Mouse (Mus musculus) c-Kit-positive CD71-positive TER-119-negative erythroid progenitor cells, embryonic 14.5 days (primary cell): ENCODE measurements at regions not wholly inside any gene's neighbourhood (a gene's known extent, or its start where the extent isn't known, plus 50 kb on each side); places are given as distances from the start of the nearest gene placed in this dataset.

Source experiments
- DNase-seq: peaks from one replicate; pipeline ENCODE4 v3.0.0-alpha.2; 2013; ENCODE audit warnings: low read depth

DNA sequence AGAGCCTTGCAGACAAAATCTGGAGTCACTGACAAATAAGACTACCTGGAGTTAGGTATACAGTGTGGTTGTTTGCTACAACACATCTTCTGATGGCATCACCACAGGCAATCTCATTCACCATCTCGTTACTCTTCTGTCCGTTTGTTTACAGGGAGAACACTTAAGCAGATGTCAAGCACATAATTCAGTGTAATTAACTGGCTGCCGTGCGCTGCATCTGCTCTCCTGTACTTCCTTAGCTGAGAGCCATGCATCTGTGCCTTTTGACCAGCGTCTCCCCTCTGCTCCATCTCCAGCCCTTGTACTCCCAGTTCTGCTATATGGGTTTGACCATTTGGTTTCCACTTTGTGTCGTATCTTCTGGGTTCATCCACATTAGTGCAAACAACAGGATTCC is 218.3 kb upstream of the Foxq1 start:
- no peak for DNase-seq

DNA sequence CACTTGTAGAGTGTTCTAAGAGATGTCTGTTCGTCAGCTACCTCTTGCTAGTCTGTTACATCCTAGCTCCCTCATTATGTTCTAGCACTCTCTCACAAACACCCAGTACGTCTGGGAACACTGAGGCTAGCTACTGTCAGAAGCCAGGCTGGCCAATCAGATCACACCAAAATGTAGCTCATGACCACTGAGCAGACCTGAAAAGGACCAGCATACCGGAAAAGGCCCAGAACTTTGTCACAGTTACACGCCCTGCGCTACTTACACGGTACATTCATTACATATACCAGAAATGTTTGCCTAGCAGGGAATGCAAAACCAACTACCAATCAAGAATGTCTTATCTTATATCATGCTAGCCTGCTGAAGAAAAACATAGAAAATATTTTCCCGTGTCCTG is 216.5 kb upstream of the Foxq1 start:
- no peak for DNase-seq

DNA sequence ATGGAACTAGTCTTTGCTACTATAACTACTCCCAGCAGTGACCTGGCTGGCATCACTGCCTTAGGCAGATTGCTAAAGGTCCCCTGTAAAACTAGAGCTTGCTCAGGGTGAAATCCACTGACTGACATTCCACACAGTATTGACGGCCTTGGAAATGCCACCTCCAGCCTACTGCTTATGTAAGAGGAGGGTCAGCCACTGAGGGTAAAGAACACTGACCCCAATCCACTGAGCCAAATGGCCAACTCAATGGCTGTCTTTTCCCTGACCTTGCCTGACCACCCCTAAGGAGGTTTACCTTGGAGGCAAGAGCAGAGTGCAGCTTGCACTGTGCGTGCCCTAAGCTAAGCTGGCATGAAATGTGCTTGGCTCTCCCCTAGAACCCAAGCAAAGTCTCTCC is 216.0 kb upstream of the Foxq1 start:
- DNase-seq, result no peak

DNA sequence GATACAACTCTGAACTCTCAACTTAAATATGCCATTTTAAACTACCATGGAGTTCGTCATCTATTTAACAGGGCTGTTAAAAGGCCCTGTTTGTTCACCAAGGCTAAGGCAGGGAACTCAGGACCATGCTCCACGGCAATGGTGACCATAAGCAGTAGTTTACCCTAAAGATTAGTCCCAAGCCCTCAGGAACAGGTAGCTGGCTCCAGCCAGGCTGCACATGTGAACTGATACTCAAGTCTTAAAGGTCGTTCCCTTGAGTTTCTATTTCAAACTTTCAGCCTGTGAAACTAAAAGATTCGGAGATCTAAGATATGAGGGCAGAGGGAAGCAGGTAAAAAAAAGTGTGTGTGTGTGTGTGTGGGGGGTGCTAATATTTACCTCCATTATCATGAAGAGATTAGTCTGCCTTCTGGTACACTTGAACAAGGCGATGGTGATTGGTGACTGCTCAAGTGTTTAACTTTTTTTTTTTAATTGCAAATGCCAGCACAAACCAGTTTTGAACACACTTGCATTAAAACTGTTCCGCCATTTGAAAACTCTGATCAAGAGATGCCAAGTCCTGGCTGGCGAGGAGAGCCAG is 215.5 kb upstream of the Foxq1 start:
- DNase-seq, result no peak

DNA sequence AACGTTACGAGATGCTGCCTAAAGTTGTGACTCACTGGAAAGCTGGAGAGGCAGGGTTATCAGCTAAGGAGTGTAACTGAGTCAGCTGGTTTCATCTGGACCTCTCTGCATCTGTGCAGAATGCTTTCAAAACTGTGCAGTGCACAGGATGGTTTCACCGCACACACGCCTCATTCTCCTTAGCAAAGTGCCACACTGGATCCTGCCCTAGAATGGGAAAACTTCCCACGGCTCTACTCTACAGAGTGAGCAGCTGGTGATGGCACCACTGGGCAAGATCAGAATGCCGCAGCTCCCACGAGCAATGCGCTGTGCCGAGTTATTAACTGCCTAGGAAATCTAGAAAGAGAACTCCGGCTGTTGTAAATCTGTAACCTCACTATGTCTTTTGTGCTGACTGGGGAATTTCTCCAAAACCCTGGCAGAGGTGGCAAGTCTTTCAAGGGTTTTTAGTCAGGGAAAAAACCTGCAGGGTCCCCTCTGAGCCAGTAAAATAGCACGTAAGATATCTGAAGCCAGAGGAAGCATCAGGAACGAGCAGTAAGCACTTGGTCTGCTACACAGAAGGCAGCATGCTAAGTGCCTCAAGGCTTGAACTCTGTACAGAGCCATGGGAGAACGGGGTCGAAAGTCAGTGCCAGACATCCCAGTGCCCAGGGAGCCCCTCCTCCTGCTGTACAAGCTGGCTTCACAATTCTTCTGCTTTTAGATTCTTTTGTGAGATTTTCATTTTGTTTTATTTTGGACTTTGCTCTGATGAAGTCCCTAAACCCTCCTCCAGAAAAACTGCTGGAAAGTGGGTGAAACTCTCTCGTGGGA is 214.4 kb upstream of the Foxq1 start:
- no peak for DNase-seq

DNA sequence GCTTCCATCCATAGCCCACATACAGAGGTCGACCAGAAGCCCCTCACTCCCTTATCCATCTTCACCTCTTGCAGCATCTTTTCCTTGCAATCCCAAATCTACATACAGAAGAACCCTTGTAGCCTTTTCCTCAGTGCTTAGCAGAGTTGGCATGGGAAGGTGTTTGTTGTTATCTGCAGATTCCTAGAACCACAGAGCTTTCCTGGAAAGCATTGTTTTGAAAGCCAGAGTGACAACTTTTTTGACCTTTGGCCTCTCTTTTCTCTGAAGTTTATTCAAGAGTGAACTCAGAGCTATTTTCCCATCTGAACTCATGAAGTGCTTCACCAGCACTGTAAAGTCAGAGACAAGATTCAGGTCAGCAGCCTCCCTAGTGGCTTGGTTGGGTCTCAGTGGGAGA is 209.7 kb upstream of the Foxq1 start:
- no peak for DNase-seq

DNA sequence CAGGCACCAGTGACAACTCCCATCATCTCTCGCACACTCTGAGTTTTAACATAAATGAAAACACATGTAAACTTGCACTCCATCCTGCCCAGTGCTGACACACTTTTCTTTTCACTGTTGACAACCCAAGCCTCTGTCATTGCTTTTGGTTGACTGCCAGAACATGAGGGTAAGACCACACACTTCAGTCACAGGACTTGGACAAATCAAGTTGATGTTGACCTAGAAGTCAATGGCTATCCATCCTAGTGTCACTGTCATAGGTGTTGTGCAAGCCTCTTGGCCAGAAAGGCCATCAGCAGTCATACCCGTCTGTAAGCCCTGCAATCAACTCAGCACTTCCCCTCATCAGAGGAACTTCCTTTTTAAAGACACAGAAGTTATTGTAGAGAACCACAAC is 208.9 kb upstream of the Foxq1 start:
- DNase-seq, result no peak

DNA sequence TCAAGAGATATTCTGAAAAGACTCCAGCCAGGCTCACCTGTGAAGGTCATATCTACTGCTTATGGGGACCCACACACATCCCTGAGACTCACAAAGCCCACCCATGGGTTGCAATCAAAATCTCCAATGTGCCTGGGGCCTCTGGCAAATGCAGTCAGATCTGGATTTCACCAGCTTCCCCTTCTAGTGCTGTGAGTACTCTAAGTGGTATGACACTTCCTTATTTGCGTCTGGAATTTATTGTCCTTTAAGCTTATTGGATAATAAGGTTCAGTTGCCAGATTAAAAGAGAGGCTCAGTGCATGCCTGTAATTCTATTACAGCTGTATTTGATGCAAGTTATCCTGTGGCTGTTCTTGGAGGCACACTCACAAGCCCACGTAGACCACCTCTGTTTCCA is 206.3 kb upstream of the Foxq1 start:
- no peak for DNase-seq

DNA sequence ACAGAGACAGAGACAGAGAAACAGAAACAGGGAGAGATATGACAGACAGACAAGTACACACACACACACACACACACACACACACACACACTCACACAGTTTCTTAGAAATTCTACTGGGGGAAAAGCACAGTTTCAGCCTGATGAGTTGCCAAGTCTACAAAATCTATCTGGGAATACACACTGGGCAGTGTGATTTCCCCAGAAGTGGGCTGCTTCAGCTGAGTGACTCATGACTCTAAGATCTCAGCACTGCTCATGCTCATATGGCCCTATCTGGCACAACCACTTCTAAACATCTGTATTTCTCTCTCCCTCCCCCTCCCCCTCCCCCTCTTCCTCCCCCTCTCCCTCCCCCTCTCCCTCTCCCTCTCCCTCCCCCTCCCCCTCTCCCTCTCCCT is 204.5 kb upstream of the Foxq1 start:
- no peak for DNase-seq

DNA sequence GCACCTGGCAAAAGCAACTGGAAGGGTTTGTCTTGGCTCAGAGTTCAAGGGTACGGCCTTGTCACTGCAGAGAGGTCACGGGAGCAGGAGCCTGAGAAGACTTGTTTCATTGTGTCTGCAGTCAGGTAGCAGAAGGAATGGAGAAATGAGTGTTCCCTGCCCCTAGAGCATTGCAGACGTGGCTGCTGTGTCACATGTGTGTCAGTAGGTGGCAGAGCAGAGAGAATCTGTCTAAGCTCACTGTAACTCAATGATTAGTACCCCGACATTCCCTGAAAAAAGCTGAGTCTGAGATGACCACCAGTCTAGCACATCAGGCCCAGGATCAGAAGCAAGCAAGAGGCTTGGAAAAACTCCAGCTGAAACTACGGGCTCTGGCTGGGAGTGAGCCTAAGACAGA is 203.1 kb upstream of the Foxq1 start:
- no peak for DNase-seq

DNA sequence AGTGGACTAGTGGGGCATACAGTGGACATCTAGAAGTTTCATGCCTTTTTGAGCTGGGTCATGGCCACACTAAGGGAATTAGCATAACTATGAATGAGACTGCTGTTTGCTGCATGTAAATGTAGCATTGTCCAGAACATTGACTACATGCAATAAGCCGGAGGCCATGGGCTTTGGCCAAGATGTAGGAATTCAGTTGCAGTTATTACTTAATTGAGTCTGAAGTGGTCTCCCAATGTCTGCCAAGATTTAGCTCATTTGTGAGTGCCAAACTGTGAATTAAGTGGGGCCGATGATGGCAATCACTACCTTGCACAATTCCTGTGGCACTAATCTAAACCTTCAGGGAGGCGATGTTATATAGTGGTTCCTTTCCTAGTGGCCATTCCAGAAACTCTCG is 196.6 kb upstream of the Foxq1 start:
- no peak for DNase-seq

DNA sequence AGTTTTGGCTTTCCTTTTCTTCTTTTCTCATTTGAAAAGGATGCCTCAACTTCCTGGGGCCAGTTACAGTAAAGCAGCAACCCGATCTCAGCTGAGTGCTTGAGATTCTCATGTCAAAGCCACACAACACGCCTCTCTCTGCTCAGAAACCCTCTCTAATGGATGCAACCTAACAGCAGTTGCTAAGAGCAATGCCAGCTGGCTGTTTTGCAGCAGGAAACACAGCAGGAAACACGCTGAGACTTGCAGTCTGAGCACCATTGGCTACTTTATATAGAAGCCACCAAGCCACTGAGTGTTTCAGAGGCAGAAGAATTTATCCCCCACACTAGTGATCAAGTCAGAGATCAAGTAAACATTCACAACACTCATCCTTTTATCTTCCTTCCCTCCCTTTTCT is 193.5 kb upstream of the Foxq1 start:
- no peak for DNase-seq

DNA sequence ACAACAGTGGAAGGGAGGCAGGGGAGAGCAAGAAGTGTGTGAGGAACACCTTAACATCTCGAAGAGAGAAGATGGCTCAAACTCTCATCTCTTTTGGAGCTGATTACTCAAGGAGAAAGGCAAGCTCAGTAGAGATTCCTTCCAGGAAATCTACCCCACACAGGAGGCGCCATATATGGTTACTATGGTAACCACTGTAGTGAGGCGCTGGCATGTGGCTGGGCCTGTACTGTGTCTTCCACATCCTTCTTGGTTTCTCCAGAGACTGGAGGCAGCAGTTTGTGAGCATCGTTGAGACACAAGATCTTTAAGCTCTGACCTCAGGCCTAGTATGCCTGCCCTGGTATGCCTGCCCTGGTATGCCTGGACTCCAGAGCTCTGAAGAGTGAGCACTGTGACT is 191.6 kb upstream of the Foxq1 start:
- no peak for DNase-seq

DNA sequence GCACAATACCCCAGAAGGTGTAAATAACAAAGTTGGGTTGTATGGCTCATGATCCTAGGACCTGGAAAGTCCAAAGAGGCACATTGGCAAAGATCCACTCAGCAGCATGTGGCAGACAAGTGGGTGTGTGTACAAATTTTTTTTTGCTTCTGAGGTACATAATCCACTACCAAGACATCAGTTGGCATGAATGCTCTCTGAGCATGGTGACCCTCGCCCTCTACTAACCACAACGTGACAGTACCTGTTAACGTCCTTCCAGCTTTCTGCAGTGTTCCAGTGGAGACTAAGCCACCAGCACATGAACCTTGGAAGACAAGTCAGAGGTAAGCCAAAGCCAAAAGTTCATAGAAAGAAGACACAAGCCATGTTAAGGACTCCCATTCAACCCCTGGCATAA is 188.7 kb upstream of the Foxq1 start:
- no peak for DNase-seq

DNA sequence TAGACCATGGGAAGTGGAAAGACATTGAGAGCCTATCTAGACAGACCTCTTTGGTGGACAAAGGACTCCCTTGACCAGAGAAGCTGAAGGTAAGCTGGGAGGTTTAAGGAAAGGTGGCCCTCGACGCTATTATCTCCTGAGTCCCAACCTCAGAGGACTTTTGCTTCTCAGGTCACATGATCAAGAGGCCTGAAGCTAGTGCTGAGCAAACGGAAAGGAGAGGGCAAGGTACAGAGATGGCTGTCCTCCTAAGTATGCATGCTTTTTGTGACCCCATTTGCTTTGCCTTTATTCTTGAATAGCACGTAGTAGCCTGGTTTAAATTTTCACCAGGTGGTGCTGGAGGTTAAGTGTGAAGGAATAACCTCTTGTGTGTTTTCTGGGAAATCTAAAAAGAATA is 186.8 kb upstream of the Foxq1 start:
- DNase-seq, result no peak

DNA sequence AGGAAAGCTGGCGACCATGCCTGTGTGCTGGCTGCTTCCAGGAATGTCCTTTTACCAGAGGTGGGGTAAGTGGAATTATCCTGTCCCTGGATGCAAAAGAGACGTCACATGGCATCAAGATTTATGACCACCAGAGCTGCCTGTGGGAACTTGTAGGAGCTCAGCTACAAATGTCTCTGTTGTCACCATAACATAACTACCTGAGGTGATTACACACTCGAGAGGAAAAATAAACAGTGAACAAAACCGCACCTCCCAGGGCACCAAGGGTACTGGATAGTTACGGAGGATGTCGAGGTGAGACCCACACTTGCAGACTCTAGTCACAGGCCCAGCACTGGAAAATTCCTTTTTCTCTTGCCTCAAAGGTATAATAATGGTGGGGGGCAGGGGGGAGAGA is 185.1 kb upstream of the Foxq1 start:
- no peak for DNase-seq

DNA sequence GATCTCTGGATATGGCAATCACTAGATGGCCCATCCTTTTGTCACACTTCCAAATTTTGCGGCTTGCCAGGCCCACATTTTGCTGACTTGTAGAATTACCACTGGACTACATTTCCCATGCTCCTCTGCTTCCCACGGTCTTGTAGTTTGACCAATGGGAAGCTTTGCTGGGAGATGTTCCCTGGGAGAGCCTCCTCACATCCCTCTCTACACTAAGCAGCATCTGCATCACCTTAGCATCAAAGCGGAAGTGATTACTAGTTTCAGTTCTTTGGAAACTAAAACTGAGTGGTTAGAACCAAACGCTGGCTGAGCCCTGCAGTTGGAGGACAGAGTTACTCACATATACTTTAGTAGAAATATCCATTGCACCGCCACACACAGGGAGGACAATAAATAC is 181.9 kb upstream of the Foxq1 start:
- DNase-seq, result no peak

DNA sequence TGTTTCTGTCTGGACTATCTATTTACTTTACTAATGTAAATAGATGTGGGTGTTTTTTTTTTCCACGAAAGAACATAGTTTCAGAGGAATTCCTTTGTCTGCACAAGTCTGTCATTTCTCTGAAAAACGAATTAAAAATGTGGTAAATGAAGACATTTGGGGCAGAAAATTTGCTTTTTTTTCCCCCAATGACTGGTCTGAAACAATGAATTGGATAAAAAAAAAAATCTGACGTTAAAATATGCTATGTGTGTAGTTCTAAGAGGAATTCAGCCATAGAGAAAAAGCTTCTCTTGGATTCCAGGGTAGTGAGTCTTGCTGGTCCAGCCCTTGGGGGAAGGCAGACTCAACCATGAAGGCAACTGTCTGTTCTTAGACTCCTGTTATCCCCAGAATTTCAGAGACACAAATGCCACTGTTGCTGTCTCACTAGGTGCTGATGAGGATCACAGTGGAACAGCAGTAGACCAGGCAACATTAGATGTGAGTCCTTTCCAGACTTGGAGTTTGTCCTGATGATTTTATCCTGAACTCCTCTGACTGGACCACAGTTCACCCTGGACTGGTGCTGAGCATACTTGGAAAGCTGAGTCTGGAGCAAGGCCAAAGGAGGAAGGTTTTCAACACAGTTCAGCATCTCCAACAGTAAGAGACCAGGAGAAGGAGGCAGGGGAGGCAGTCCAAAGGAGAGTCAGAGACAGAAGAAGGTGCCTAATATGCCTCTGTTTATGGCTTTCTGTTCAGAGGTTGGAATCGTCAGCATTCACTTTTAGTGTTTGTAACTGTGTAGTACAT is 162.3 kb upstream of the Foxq1 start:
- no peak for DNase-seq

DNA sequence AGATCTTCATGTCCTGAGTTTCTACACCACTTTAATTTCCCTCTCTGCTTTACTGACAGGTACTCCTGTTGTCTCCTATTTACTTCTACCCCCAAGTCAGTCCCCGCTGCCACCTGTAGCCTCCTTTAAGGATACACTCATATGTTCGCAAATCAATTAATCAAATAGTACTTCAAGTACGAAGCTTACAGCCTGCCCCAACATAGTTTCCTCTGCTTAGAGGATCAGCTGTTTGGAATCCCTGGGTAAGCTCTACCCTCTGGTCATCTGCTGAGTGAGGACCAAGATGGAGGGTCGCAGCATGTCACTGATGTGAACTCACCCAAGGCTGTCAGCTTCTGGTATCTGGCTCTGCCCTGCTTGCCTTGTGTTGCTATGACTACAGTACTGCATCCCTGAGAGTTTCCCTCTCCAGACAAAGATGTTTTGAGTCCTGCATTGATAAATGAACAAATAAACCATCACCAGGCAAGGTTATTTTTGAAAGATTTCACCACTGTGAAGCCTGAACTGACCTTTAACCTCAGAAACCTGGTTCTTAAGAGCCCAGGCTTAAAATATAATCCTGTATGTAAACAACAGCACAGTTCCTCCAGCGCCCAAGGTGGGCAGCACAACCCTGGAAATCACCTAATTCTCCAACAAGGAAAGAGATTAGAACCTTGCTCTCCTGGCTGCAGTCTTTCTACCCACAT is 159.6 kb upstream of the Foxq1 start:
- no peak for DNase-seq

DNA sequence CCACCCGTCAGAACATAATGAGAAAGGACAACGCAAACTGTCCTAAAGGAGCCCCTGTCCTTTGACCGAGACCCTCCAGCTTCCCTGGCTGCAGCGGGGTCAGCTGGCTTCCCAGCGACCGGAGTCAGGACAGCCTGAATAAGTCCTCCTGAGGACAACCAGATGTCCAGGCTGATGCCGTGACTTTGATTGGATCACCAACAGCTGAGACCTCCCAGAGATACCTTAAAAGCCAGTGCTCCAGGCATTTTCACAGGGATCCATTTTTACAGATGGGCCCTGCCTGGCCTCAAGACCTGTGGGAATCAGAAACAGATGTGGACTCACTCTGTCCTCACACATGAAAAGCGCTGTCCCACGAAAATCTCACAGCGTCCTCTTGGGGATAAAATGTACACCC is 158.7 kb upstream of the Foxq1 start:
- no peak for DNase-seq

DNA sequence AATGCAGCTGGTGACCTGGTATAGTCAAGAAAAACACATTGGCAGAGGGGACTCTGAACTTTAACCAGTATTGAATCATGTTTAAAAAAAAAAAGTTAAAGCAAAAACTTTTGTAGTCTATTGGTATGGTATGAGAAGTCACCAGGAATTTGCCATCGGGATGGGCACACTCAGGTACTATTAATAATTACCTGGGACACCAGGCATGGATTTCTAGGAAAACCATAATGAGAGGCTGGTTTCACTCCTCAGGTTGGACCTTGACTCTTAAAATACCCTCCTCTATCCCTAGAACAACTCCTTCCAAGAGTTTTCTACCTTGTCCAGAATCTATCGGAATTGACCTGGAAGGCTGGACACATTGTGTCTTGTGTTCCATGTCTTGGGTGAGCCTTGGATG is 155.5 kb upstream of the Foxq1 start:
- no peak for DNase-seq

DNA sequence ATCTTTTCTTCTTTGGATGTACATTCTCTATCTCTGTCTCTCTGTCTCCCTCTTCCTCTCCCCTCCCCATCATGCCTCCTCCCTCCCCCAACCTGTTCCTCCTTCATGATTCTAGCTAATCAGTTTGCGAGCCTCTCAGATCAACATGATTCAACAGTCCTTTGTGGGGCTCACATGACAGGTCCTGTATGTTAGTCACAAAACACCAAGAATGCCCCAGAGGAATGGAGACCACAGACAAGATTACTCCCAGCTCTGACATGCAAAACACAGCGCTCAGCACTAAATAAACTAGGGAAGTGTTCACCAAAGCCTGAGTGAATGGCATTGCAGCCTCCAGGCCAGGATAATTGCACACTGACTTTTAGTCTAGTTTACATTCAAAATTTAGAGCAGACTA is 150.6 kb upstream of the Foxq1 start:
- DNase-seq, result no peak
